Mouse (Mus musculus) heart, adult 9 months (tissue): Measurements from ENCODE around the gene Gpd1l.

Source experiments
- DNase-seq, 2 experiments: peaks; one replicate each; pipeline ENCODE4 v3.0.0; 2022; ENCODE audit warnings: low spot score in 2 of 2

The Gpd1l gene

DNA sequence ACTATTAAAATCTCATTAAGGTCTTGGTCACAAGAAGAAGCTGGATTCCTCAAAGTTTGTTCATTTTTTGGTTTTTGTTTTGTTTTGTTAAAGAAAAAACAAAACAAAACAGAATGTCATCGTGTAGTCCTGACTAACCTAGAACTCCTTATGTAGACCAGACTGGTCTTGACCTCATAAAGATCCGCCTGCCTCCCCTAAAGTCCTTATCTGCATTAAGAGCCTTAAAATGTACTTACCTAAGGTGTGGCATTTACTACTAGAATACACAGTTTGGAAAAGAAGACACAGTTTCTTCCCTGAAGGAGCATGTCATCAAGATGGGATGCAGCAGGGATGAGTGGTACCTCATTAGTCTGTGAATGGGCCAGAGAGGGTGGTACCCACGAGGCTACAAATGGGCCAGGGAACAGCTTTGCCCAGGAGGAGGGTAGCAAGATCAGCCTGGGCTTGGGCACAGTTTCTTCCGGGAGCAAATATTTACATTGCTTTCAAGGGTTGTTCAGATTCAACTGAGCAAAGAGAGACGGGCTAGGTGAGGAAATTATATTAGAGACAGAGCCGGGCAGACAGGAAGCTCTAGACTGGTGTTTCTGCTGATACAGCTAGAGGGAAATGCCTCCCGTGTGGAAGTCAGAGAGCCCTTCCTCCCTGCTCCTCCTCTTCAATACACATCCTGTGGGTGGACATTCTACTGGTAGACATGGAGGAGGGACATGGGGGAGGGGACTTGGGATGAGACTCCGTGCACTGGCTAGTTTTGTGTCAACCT is 82.2 kb downstream of the Gpd1l start:
- DNase-seq, result no peak
